Mouse (Mus musculus): Measurements from ENCODE around the gene Otop3. TPM values are rescaled to one million over a fixed set of nuclear protein-coding genes. Genes with fewer than 3 reads are reported as not detected.

Gene Otop3
- total RNA-seq, 2 experiments from 2014 or later = not detected

DNA sequence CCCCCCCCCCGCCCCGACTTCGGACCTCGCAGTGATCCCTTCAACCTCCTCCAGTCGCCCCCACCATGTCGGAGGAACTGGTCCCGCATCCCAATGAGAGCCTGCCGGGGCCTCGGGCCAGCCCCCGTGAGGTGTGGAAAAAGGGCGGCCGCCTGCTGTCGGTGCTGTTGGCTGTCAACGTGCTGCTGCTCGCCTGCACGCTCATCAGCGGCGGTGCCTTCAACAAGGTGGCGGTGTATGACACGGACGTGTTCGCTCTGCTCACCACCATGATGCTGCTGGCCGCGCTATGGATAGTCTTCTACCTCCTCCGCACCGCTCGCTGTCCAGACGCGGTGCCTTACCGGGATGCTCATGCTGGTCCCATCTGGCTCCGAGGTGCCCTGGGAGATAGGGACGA lies 11.2 kb upstream of the Otop3 start:
- TF ChIP-seq CTCF (IDR thresholded peaks at IDR 0.05) = no peak
- H3K27ac ChIP-seq = no peak overlapping the region
- no peak for DNase-seq
- H3K4me3 ChIP-seq = no peak overlapping the region
- intact Hi-C loops (cut with DNase I) = no loop called here

DNA sequence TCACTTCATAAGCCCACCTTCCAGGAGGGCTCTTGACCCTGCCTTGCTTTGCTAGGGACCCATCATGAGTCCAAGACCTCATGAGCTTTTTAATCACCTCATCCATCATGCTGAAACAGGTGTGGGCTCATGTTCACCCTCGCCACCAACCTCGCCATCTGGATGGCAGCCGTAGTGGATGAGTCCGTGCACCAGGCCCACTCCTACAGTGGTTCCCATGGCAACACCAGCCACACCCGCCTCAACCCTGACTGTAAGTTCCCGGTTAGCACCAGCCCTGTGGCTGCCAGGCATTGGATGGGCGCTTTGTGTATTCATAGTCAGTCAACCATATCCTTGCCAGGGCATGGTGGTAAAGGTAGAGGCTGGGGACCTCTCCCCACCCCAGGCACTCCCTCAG lies 7.8 kb upstream of the Otop3 start:
- no peak for TF ChIP-seq CTCF (IDR thresholded peaks at IDR 0.05)
- no peak for DNase-seq
- Histone ChIP-seq H3K4me3 (no peak overlapping the region), H3K27ac (no peak overlapping the region)
- intact Hi-C loops (cut with DNase I) = no loop called here

DNA sequence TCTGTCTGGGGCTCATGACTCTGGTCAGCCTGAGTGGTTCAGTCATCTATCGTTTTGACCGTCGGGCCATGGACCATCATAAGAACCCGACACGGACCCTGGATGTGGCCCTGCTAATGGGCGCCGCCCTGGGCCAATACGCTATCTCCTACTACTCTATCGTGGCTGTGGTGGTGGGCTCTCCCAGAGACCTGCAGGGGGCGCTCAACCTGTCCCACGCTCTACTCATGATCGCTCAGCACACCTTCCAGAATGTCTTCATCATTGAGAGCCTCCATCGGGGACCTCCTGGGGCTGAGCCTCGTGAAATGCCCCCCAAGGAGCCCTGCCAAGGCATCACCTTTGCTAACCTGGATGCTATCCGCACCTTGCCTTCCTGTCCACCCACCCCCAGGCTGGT lies 5.2 kb upstream of the Otop3 start:
- Histone ChIP-seq H3K27ac (no peak overlapping the region), H3K4me3 (no peak overlapping the region)
- intact Hi-C loops (cut with DNase I) = no loop called here
- no peak for DNase-seq
- peak; percentile 33; the same call in 1 of the 2 replicates for TF ChIP-seq CTCF (IDR thresholded peaks at IDR 0.05)

DNA sequence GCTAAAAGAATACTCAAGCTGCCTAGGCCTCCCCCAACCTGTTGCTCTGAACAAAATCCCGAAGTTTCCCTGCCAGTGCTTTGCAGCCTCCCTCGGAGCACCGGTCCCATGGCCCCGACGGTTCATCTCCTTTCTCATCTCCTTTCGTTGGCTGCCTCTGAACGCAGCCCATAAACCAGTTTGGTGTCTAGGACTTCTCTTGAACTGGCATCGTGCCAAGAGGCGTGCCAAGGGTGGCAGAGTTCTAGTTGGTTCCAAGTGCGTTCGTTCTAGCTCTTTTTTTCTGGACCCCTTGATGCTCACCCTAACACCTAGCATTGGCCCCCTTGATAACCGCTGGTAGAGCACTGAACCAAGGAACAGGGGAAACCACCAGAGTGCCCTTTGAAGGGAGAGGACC lies 692 bp downstream of the Otop3 start:
- DNase-seq = no peak
- intact Hi-C loops (cut with DNase I) = no loop called here
- TF ChIP-seq CTCF (IDR thresholded peaks at IDR 0.05) = no peak
- no peak overlapping the region for H3K4me3 ChIP-seq
- no peak overlapping the region for H3K27ac ChIP-seq

DNA sequence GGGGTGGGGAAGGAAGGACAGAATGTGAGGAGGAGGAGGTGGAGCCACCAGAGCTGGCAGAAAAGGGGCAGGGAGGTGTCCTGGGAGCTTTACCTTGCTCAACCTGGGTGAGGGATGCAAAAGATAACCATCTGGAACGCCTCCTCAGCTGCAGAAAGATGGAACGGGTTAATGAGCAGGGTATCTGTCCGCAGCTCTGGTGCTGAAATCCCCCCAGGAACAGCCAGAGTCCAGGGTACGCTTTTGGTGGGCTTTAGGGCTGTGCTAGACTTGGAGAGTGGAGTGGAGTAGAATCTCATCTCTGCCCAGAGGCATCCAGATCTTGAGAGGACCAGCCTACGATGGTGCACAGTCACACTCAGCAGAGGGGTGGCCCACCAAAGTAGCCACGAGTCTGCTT lies 1.6 kb downstream of the Otop3 start:
- Histone ChIP-seq H3K27ac (no peak overlapping the region), H3K4me3 (no peak overlapping the region)
- no peak for TF ChIP-seq CTCF (IDR thresholded peaks at IDR 0.05)
- intact Hi-C loops (cut with DNase I) = no loop called here
- no peak for DNase-seq

DNA sequence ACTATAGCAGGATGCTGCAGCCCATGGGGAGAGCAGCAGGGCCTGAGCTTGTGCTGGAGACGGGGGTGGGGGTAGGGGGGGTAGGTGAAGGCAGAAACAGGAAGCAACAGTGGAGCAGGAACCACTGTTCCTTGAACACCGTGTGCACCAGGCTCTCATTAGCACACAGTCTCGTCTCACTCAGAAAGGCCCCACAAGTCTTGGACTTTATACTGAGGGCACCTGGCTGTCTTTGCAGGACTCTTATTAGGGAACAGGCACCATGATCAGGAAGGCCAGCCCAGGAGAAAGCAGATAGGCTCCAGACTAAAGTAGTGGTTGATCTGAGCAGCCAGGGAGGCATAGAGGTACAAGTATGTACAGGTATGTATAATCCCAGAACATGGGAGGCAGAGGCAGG lies 2.8 kb downstream of the Otop3 start:
- TF ChIP-seq CTCF (IDR thresholded peaks at IDR 0.05) = no peak
- DNase-seq = no peak
- no peak overlapping the region for H3K27ac ChIP-seq
- H3K4me3 ChIP-seq = no peak overlapping the region
- intact Hi-C loops (cut with DNase I) = no loop called here

DNA sequence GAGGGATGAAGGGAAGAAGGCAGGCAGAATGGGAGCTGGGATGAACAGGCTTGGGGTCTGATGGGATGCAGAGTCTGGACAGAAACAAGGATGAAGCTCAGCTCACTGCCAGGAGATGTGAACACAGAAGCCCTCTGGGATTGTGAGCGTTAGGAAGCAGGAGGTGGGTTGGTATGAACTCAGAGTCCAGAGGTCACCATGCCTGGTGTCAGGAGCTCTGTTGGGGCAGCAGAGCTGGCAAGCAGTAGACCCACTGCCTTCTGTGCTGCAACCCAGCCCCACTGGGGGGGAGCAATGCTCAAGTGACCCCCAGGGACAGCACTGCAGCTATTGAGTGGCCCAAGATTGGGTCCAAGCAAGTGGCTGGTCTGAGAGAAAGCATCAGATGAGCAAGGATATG lies 3.3 kb downstream of the Otop3 start:
- intact Hi-C loops (cut with DNase I) = no loop called here
- no peak for DNase-seq
- H3K4me3 ChIP-seq = no peak overlapping the region
- TF ChIP-seq CTCF (IDR thresholded peaks at IDR 0.05) = no peak
- H3K27ac ChIP-seq = no peak overlapping the region

DNA sequence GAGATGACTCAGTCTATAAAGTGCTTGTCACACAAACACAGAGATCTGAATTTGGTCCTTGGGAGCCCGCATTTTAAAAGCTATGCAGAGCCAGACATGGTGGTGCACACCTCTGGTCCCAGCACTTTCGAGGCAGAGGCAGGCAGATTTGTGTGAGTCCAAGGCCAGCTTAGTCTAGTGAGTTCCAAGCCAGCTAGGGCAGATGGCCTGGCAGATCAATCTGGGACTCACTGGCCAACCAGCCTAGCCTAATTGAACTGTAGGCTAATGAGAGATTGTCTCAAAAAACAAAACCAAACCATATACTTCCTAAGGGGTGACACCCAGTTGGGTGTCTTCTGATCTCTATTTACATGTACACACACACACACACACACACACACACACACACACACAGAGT lies 6.7 kb downstream of the Otop3 start:
- TF ChIP-seq CTCF (IDR thresholded peaks at IDR 0.05) = no peak
- DNase-seq = no peak
- H3K4me3 ChIP-seq = no peak overlapping the region
- H3K27ac ChIP-seq = no peak overlapping the region
- intact Hi-C loops (cut with DNase I) = no loop called here

DNA sequence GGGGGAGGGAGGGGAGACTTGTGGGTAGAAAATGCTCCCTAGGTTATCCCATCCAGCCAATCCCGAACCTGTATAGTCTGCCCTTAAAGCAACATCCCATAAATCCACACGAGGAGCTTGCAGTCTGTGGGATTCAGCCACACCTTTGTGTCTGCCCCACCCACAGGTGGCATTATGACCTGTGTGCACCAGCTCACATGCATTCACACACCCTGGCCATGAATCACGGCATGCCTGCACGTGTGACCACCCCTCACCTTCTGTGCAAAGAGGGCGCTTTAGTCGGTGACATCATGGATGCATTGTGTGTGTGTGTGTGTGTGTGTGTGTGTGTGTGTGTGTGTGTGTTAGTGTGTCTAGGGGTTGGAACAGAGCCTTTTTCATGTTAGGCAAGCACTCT lies 7.3 kb downstream of the Otop3 start:
- no peak for DNase-seq

DNA sequence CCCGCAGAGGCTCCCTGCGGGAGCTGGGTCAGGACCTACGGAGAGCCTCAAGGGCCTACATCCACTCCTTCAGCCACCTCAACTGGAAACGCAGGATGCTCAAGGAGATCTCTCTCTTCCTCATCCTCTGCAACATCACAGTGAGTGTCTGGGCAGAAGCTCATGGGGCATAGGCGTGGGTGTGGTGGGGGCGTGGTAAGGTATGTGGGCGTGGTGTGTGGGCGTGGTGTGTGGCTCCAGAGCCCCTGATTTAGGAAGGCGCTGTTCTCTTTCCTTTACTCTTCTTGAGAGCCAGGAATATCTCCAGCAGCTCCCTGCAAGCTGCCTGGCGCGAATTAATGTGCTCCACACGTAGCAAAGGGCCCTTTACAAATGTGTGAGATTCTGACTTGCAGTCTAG lies 10.4 kb downstream of the Otop3 start:
- TF ChIP-seq CTCF (IDR thresholded peaks at IDR 0.05) = no peak
- Histone ChIP-seq H3K27ac (no peak overlapping the region), H3K4me3 (no peak overlapping the region)
- intact Hi-C loops (cut with DNase I) = no loop called here
- DNase-seq = no peak

More for the DNA sequence above, 7.3 kb downstream of the Otop3 start:
- Histone ChIP-seq H3K4me3 (no peak overlapping the region), H3K27ac (no peak overlapping the region)
- intact Hi-C loops (cut with DNase I) = no loop called here
- no peak for TF ChIP-seq CTCF (IDR thresholded peaks at IDR 0.05)

DNA sequence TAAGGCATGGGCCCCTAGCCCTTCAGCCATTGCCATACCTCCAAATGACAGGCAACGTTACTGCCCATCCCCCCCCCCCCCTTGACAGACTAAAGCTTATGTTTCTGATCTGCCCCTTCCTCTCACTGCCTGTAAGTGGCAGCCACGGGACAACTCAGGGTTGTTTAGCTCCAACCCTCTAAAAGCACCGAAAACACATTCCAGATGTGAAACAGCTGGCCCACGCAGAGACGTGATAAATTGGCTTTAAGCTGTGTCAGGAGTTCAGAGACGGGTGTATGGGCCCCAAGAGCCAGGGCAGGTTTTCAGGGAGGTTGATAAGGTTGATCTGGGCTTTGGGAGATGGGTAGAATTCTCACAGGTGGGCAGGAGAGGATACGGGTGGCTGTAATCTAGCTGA lies 11.0 kb downstream of the Otop3 start:
- no peak overlapping the region for H3K4me3 ChIP-seq
- H3K27ac ChIP-seq = no peak overlapping the region
- DNase-seq = no peak
- intact Hi-C loops (cut with DNase I) = no loop called here
- no peak for TF ChIP-seq CTCF (IDR thresholded peaks at IDR 0.05)

DNA sequence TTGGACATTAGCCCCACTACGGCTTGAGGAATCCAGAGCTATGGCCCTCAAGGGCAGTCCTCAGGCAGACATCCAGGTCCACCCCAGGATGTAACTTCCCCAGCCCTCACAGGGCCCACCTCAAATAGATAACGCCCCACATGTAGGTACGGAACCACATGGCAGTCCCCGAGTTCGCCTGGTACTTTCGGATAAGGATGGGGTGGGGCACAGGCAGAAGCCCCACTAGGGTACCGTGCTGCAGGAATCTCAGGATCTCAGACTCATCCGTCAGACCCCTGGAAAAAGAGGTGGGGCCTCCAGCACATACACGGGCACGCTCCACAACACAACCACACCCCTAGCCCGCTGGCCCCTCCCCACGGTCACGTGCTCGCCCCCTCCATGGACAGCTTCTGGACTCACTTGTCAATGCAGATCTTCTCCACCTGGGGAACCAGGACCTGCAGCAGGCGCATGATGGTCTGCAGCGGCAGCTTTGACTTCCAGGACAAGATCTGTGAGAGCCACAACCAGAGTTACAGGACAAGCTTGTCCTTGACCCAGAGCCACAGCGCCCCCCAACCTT lies 14.2 kb downstream of the Otop3 start:
- no peak for TF ChIP-seq CTCF (IDR thresholded peaks at IDR 0.05)
- Histone ChIP-seq H3K27ac (no peak overlapping the region), H3K4me3 (no peak overlapping the region)
- intact Hi-C loops (cut with DNase I) = no loop called here
- no peak for DNase-seq

DNA sequence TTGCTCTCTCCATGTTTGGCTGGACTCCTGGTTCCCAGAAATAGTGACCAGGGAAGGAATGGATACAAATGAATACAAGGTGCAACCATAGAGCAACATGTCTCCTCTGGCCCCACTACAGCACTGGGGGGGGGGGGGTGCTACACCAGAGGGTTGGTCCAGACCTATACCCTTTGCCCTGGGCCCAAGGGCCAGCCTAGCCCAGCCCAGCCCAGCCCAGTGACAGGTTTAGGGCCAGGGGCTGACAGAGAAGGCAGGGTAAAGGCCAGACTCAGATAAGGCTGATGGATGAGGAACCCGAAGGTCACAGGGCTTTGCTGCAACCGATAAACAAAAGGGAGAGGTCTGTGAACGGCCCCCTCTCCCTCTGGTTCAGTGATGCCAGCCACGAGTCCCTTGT lies 15.4 kb downstream of the Otop3 start:
- no peak for TF ChIP-seq CTCF (IDR thresholded peaks at IDR 0.05)
- no peak overlapping the region for H3K4me3 ChIP-seq
- DNase-seq = no peak
- intact Hi-C loops (cut with DNase I) = no loop called here
- no peak overlapping the region for H3K27ac ChIP-seq

DNA sequence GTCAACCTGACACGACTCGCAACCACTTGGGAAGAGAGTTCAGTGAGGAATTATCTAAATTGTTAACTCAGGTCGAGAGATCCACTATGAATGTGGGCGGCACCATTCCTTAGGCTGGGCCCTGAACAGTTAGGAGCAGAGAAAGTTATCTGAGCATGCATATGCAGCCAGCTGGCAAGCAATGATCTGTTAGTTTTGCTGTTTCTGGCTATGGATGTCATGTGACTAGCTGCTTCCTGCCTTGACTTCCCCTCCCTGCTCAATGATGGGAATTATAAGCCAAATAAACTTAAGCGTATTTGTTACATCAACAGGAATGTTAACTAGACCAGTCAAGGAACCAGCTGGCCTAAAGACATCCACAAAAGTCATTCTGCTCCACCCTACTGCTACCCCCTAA lies 18.8 kb downstream of the Otop3 start:
- Histone ChIP-seq H3K4me3 (no peak overlapping the region), H3K27ac (no peak overlapping the region)
- intact Hi-C loops (cut with DNase I) = no loop called here
- TF ChIP-seq CTCF (IDR thresholded peaks at IDR 0.05) = no peak
- no peak for DNase-seq

DNA sequence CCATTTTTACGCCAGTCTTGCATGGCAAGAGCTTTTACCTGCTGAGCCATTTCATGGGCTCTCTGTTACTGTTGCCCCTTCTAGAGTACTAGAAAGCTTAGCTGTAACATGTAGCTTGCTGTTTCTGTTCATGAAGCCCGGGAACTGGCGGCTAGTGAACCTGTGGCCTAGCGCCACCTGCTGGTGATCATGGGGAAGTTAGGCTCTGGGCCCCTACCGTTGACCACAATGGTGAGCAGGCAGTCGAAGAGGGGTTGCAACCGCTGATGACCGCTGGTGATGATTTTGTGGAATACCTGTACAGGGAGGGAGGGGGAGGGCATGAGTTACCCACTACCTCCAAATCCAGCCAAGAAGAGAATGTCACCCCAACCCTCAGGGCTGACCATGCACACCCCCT lies 19.7 kb downstream of the Otop3 start:
- H3K4me3 ChIP-seq = no peak overlapping the region
- intact Hi-C loops (cut with DNase I) = loop anchor here (1.0 kb wide), 1 partner anchor 32 kb away; the partner anchor contains the start of gene Ush1g
- no peak overlapping the region for H3K27ac ChIP-seq
- peak; percentile 76 for DNase-seq
- peak; percentile 93 for TF ChIP-seq CTCF (IDR thresholded peaks at IDR 0.05)
